Mouse (Mus musculus): ENCODE measurements around the gene Gab2. TPM values are rescaled to one million over a fixed set of nuclear protein-coding genes. Genes with fewer than 3 reads are reported as not detected.
"Not testable (repeated sequence)": the region's sequence is repeated elsewhere in the genome, so short reads cannot be mapped to it uniquely, and the experiment has no call there.

Gab2 gene
- polyA plus RNA-seq, 1 experiment from 2014 or later = 7.1 TPM

DNA sequence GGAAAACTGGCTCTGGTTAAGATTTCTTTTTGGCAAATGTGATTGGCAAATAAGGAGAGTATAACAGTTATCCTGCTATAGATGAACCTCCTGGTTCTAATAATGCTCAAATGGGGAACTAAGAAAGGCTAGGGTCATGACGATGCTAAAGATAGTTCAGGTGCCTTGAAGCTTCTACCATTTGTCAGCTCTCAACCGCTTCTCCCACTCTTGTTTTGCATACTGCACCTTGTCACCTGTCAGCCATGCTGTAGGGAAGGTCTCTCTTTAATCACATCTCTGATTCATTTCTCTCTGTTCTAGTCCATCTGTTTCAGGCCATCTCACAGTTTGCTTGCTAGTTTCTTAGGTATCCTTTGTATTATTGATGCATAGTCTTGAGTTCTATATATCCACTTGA, 142.4 kb downstream of the Gab2 start:
- peaks cover 11% of the 10 kb centered on the region; the same call in 1 of the 2 replicates for H3K36me3 ChIP-seq
- H3K4me3 ChIP-seq = no peak overlapping the region
- H3K9me3 ChIP-seq (replicated peaks) = no peaks in the 10 kb centered on the region
- H3K27me3 ChIP-seq (ENCODE audit: low read depth, poor library complexity, severe bottlenecking) = no peaks in the 10 kb centered on the region
- H3K27ac ChIP-seq (replicated peaks) = no peak overlapping the region
- WGBS = 87% methylated on average over 2 of the region's 2 CpGs
- no peaks in the 10 kb centered on the region for H3K4me1 ChIP-seq
- no peak for DNase-seq (ENCODE audit: low spot score)

DNA sequence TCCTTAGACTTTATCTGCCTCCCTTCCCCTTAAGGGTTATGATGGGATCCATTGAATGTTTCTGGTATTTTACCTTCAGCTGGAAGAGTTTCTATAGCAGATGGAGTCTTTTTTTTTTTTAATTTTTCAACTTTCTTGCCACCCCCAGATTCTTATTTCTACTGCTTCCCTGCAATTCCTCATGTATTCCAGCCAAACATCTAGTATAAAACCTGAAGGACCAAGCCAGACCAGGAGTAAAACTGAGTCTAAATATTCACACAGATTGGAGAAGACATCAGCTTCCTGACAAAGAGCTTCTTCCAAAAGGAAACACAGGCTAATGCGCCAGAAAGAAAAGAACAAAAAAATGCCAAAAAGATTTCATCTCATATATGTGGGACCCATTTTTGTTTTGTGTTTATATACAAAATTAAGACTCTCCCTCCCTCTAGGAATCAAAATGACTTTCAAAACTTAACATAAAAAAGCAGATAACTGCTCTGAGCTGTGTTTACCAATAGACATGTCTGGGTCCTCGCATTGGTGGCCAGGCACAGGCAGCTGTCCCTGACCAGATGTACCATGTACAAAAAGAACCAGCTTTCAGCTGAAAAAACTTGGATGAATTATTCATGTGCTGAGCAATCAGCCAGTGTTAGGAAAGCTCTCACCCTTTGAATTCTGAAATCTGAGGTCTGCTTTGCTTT, 164.0 kb downstream of the Gab2 start:
- H3K27ac ChIP-seq (replicated peaks) = peak overlapping the region; percentile 61
- DNase-seq (ENCODE audit: low spot score) = no peak

DNA sequence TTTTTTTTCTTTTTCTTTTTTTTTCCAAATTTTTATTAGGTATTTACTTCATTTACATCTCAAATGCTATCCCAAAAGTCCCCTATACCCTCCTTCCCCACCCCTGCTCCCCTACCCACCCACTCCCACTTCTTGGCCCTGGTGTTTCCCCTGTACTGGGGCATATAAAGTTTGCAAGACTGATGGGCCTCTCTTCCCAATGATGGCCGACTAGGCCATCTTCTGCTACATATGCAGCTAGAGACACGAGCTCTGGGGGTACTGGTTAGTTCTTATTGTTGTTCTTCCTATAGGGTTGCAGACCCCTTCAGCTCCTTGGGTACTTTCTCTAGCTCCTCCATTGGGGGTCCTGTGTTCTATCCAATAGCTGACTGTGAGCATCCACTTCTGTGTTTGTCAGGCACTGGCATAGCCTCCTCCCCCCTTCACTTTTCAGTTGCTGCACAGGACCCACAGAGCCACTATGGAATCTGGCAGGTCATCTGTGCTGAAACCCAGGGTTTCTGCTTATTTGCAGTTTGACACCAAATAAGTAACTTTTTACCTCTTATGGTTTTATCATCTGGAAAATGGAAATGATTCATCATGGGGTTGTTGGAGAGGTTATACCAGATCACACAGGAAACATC, 164.7 kb downstream of the Gab2 start:
- WGBS = 72% methylated on average over 2 of the region's 2 CpGs
- not testable (repeated sequence) for H3K9me3 ChIP-seq (replicated peaks); H3K36me3 ChIP-seq; DNase-seq (ENCODE audit: low spot score); H3K27me3 ChIP-seq (ENCODE audit: low read depth, poor library complexity, severe bottlenecking); H3K4me3 ChIP-seq
- Histone ChIP-seq H3K27ac (replicated peaks) (peak overlapping the region; percentile 61; the same call in 1 of the 2 replicates), H3K4me1 (peaks cover 20% of the 10 kb centered on the region)

More for the DNA sequence above, 164.0 kb downstream of the Gab2 start:
- Histone ChIP-seq H3K4me1 (peaks cover 20% of the 10 kb centered on the region), H3K4me3 (no peak overlapping the region), H3K36me3 (no peaks in the 10 kb centered on the region), H3K9me3 (replicated peaks) (no peaks in the 10 kb centered on the region), H3K27me3 (ENCODE audit: low read depth, poor library complexity, severe bottlenecking) (no peaks in the 10 kb centered on the region)
- 77% methylated on average over 2 of the region's 2 CpGs for WGBS

DNA sequence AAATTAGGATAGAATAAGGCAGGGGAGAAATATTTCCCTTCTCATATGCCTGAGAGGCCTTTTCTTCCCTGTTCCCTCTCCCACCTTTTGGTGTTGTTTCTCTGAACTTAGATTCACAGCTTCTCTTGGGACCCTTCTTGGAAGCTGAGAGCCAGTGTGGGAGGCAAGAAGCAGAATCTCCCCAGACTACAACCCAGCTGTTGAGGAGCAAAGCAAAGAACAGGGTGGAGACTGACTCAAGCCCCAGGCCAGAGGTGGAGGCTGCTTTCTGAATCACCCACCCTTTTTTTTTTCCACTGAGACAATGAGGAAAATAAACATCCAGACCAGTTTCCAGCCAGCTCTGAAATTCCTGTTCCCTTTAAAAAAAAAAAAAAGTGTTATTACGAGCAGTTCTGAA, 166.3 kb downstream of the Gab2 start:
- no peak for DNase-seq (ENCODE audit: low spot score)
- no peaks in the 10 kb centered on the region for H3K27me3 ChIP-seq (ENCODE audit: low read depth, poor library complexity, severe bottlenecking)
- H3K4me3 ChIP-seq = no peak overlapping the region
- H3K4me1 ChIP-seq = peaks cover 20% of the 10 kb centered on the region
- H3K9me3 ChIP-seq (replicated peaks) = no peaks in the 10 kb centered on the region
- no peaks in the 10 kb centered on the region for H3K36me3 ChIP-seq
- WGBS = 94% methylated on average over 1 of the region's 1 CpGs
- peak overlapping the region; percentile 28; the same call in 1 of the 2 replicates for H3K27ac ChIP-seq (replicated peaks)

DNA sequence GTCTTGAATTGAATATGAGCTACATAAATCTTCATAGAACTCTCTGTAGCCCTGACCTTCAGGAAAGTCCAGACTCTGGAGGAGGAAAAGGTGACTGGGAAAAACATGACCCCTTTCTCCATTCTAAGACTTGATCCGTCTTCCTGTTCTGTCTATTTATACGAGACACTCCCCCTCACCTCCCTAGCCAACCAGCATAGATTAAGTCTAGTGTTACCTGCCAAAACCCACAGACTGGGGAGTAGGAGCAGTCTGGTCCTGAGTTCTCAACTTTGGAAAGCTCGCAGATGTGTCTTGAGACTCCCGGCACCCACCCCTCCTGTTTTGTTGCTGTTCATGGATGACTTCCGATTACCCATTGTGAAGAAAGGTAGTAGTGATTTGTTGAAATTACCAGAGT, 166.8 kb downstream of the Gab2 start:
- WGBS = 86% methylated on average over 5 of the region's 5 CpGs
- Histone ChIP-seq H3K36me3 (no peaks in the 10 kb centered on the region), H3K9me3 (replicated peaks) (no peaks in the 10 kb centered on the region), H3K27ac (replicated peaks) (no peak overlapping the region), H3K27me3 (ENCODE audit: low read depth, poor library complexity, severe bottlenecking) (no peaks in the 10 kb centered on the region), H3K4me3 (no peak overlapping the region), H3K4me1 (peaks cover 20% of the 10 kb centered on the region)
- DNase-seq (ENCODE audit: low spot score) = no peak

DNA sequence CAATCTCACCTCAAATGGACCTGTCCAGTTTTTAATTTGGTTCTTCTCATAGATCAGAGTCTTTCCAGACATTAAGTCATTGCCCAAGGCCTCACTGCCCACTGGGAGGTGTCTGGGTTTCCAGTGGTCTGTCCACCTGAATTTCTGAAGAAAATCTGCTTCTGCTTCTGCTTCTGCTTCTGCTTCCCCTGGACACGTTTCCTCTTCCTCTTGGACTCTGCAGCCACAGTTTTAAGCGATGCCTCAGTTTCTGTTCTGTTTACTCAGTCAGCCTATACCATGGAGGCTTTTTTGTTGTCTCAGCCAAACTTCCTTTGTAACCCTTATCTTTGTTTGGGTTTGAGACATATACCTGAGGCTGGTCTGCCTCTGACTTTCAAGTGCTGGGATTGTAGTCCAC, 170.3 kb downstream of the Gab2 start:
- no peak overlapping the region for H3K4me3 ChIP-seq
- H3K36me3 ChIP-seq = no peaks in the 10 kb centered on the region
- WGBS = 79% methylated on average over 2 of the region's 2 CpGs
- H3K27me3 ChIP-seq (ENCODE audit: low read depth, poor library complexity, severe bottlenecking) = no peaks in the 10 kb centered on the region
- DNase-seq (ENCODE audit: low spot score) = no peak
- peaks cover 6% of the 10 kb centered on the region; the same call in 1 of the 2 replicates for H3K4me1 ChIP-seq
- H3K27ac ChIP-seq (replicated peaks) = no peak overlapping the region
- H3K9me3 ChIP-seq (replicated peaks) = no peaks in the 10 kb centered on the region

DNA sequence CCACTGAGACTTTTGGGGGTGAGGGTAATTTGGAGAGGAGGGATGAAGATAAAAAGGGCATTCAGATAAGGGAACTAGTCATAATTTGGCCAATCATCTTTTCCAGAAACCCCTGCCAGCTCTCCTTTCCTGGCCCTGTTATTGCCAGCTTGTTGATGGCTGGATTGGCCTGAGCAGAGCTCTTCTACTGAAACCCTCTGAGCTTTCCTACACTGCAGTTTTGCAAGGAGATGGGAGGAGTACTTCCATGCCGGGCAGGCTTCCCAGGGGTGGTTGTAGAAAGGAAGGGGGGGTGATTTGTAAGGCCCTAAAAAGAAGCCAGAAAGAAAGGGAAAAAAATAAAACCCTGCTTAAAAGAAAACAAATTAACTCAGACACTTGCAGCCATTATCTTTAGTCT, 181.2 kb downstream of the Gab2 start:
- Histone ChIP-seq H3K27ac (replicated peaks) (no peak overlapping the region), H3K9me3 (replicated peaks) (peaks cover 5% of the 10 kb centered on the region; the same call in 1 of the 2 replicates), H3K4me3 (no peak overlapping the region), H3K27me3 (ENCODE audit: low read depth, poor library complexity, severe bottlenecking) (no peaks in the 10 kb centered on the region), H3K36me3 (no peaks in the 10 kb centered on the region), H3K4me1 (no peaks in the 10 kb centered on the region)
- DNase-seq (ENCODE audit: low spot score) = no peak
- WGBS = 64% methylated on average over 1 of the region's 1 CpGs

DNA sequence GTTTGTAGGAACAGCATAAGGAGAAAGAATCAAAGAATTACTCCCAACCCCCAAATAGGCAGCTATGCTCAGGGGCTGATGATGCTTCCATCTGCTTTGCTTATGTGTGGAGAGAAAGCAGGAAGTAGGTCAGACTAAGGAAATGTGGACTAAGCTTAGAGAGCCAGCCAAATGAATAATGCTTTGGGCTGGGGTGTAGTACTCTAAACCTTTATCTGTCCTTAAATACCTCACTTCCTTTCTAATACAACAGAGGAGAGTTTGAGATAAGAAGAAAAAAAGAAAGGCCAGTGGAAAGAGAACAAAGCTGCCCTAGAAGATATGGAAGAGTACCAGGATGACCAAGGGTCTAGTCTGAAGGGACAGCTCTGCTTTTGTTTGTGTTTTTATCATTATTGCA, 189.0 kb downstream of the Gab2 start:
- no peaks in the 10 kb centered on the region for H3K27me3 ChIP-seq (ENCODE audit: low read depth, poor library complexity, severe bottlenecking)
- no peaks in the 10 kb centered on the region for H3K9me3 ChIP-seq (replicated peaks)
- H3K4me1 ChIP-seq = no peaks in the 10 kb centered on the region

DNA sequence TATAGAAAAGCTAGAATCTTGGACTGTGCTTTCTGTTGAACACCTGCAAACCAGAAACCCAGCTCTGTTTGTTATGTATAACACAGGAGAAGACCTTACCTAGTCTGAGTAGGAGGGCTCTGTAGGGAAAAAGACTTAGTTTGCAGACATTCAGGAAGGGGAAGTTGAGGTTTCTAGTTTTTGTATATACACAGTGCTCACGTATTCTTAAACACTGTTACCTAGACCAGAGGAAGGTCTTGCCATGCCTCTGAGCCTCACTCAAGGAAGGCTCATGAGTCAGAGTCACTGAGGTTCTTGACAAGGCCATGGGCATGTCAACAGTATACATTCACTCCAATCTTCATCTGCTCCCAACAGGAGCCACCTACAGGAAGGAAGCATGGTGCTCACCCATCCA, 189.7 kb downstream of the Gab2 start:
- Histone ChIP-seq H3K27ac (replicated peaks) (no peak overlapping the region), H3K9me3 (replicated peaks) (no peaks in the 10 kb centered on the region), H3K27me3 (ENCODE audit: low read depth, poor library complexity, severe bottlenecking) (no peaks in the 10 kb centered on the region), H3K36me3 (peaks cover 11% of the 10 kb centered on the region; the same call in 1 of the 2 replicates), H3K4me1 (no peaks in the 10 kb centered on the region), H3K4me3 (no peak overlapping the region)
- WGBS = 84% methylated on average over 1 of the region's 1 CpGs
- DNase-seq (ENCODE audit: low spot score) = no peak

More for the DNA sequence above, 189.0 kb downstream of the Gab2 start:
- Histone ChIP-seq H3K27ac (replicated peaks) (no peak overlapping the region), H3K36me3 (peaks cover 11% of the 10 kb centered on the region; the same call in 1 of the 2 replicates), H3K4me3 (no peak overlapping the region)
- DNase-seq (ENCODE audit: low spot score) = no peak

DNA sequence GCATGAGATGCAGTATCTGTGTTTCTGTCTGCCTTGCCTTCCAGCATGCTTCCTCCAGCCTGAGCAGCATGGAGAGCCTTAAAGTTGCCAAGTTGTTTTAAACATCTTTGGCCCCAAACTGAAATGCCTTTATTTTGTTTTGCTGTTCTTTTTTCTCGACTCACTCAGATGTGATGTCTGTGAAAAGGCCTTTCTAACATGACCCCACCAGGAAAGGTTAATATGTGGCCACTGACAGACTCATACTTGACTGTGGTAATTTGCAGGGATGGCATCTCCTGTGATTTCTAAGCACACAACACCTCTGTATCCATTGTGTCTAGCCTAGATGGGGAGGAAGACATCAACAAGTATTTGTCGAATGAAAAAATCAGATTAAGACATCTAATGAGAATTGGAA, 215.6 kb downstream of the Gab2 start:
- Histone ChIP-seq H3K9me3 (replicated peaks) (no peaks in the 10 kb centered on the region), H3K4me1 (no peaks in the 10 kb centered on the region), H3K27ac (replicated peaks) (no peak overlapping the region), H3K4me3 (no peak overlapping the region), H3K27me3 (ENCODE audit: low read depth, poor library complexity, severe bottlenecking) (no peaks in the 10 kb centered on the region), H3K36me3 (peaks cover 3% of the 10 kb centered on the region; the same call in 1 of the 2 replicates)
- 52% methylated on average over 2 of the region's 2 CpGs for WGBS
- no peak for DNase-seq (ENCODE audit: low spot score)

DNA sequence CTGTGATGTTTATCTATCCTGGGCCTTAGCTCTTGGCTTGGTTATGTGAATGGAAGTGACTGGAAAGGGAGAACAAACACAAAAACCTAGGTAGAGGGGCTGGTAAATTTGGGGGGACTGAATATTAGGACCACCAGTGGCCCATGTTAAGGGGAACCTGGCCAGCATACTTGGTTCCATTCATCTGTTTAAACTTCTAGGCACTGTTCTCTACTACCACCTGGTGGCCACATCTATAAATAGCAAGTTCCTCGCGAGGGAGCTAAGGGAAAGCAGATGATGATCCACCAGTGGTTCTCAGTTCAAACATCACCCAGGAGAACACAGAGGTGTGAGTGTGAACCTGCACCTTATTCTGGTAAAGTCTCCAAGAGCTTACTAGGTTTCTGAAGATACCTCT, 216.1 kb downstream of the Gab2 start:
- Histone ChIP-seq H3K9me3 (replicated peaks) (no peaks in the 10 kb centered on the region), H3K4me1 (no peaks in the 10 kb centered on the region), H3K4me3 (no peak overlapping the region), H3K27me3 (ENCODE audit: low read depth, poor library complexity, severe bottlenecking) (no peaks in the 10 kb centered on the region), H3K36me3 (peaks cover 8% of the 10 kb centered on the region; the same call in 1 of the 2 replicates), H3K27ac (replicated peaks) (no peak overlapping the region)
- DNase-seq (ENCODE audit: low spot score) = peak; percentile 52
- WGBS = 0% methylated on average over 2 of the region's 2 CpGs

DNA sequence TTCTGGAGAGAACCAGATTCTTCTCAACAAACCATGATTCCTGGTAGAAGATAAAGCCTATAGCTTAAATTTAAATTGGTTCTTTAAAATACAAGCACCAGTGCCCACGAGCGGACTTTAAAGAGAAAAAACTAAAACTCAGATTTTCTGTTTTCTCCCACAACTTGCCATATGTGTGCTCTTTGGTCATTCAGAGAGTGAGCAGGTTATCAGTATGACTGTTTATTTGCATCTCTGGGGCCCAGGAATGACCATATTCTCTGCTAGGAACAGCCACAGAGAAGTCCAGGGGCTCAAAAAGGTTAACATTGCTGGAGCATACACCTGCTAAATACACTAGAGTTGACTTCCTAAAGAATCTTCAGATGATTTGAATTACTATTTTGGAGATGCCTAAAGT, 216.9 kb downstream of the Gab2 start:
- H3K36me3 ChIP-seq = peaks cover 15% of the 10 kb centered on the region
- no peaks in the 10 kb centered on the region for H3K4me1 ChIP-seq
- WGBS = 90% methylated on average over 2 of the region's 2 CpGs
- no peak overlapping the region for H3K4me3 ChIP-seq
- H3K9me3 ChIP-seq (replicated peaks) = no peaks in the 10 kb centered on the region
- no peak overlapping the region for H3K27ac ChIP-seq (replicated peaks)
- DNase-seq (ENCODE audit: low spot score) = no peak
- no peaks in the 10 kb centered on the region for H3K27me3 ChIP-seq (ENCODE audit: low read depth, poor library complexity, severe bottlenecking)

DNA sequence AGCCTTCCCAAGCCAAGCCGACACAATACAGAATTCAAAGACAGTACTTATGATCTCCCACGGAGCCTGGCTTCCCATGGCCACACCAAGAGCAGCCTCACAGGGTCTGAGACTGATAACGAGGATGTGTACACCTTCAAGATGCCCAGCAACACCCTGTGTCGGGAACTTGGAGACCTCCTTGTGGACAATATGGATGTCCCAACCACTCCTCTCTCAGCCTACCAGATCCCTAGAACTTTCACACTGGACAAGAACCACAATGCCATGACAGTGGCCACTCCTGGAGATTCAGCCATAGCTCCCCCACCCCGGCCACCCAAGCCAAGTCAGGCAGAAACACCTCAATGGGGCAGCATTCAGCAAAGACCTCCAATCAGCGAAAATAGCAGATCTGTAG, 217.6 kb downstream of the Gab2 start:
- 85% methylated on average over 6 of the region's 6 CpGs for WGBS
- no peaks in the 10 kb centered on the region for H3K27me3 ChIP-seq (ENCODE audit: low read depth, poor library complexity, severe bottlenecking)
- H3K4me3 ChIP-seq = no peak overlapping the region
- DNase-seq (ENCODE audit: low spot score) = no peak
- H3K4me1 ChIP-seq = no peaks in the 10 kb centered on the region
- no peak overlapping the region for H3K27ac ChIP-seq (replicated peaks)
- peaks cover 22% of the 10 kb centered on the region for H3K36me3 ChIP-seq
- no peaks in the 10 kb centered on the region for H3K9me3 ChIP-seq (replicated peaks)
